Mouse (Mus musculus) lung, postnatal 0 days (tissue): ENCODE data around the gene Mapre3.

Source experiments
- CTCF ChIP-seq: IDR thresholded peaks from 2 replicates; pipeline ENCODE4 v1.5.1; 2016; ENCODE audit warnings: antibody characterized with exemption, mild to moderate bottlenecking
- EP300 ChIP-seq: IDR thresholded peaks from 2 replicates; pipeline ENCODE4 v1.6.1; 2016; ENCODE audit warnings: antibody characterized with exemption, mild to moderate bottlenecking, control low read depth

GRCm38 (mm10) chr5:30914849-30915248 is 100.4 kb downstream of the Mapre3 start:
- TF ChIP-seq CTCF (no peak), EP300 (no peak)
